Mouse (Mus musculus) neural tube, embryonic 13.5 days (tissue): ENCODE results near the gene Ebf1. TPM values are rescaled to one million over a fixed set of nuclear protein-coding genes. Genes with fewer than 3 reads are reported as not detected.

ENCODE experiments used
- ATAC-seq: fragments of 200-750 bp; cut with Nextera tagmentation; 2 replicates; pipeline ENCODE4 v1.8.0; 2017; ENCODE audit warnings: low read depth, mild to moderate bottlenecking, moderate TSS enrichment, moderate library complexity
- H3K27ac ChIP-seq: fragments of 300-500 bp; sonication (generic); replicated peaks from 2 replicates; pipeline ENCODE4 v1.5.1; 2015; ENCODE audit warnings: moderate library complexity, mild to moderate bottlenecking, inconsistent platforms
- H3K27me3 ChIP-seq: fragments of 300-500 bp; sonication (generic); 2 replicates; pipeline ENCODE4 v1.6.1; 2015; ENCODE audit warnings: mild to moderate bottlenecking, inconsistent platforms
- H3K36me3 ChIP-seq: fragments of 300-500 bp; sonication (generic); 2 replicates; pipeline ENCODE4 v1.6.1; 2015; ENCODE audit warnings: mild to moderate bottlenecking, inconsistent platforms
- H3K4me1 ChIP-seq: fragments of 300-500 bp; sonication (generic); replicated peaks from 2 replicates; pipeline ENCODE4 v1.6.1; 2015; ENCODE audit warnings: inconsistent platforms
- H3K4me2 ChIP-seq: fragments of 300-500 bp; sonication (generic); 2 replicates; pipeline ENCODE4 v1.6.1; 2015; ENCODE audit warnings: inconsistent platforms, mild to moderate bottlenecking, moderate library complexity
- H3K4me3 ChIP-seq: fragments of 300-500 bp; sonication (generic); 2 replicates; pipeline ENCODE4 v1.5.1; 2015; ENCODE audit warnings: mild to moderate bottlenecking, inconsistent platforms
- H3K9ac ChIP-seq: fragments of 300-500 bp; sonication (generic); 2 replicates; pipeline ENCODE4 v1.6.1; 2015; ENCODE audit warnings: moderate library complexity, mild to moderate bottlenecking, inconsistent platforms
- H3K9me3 ChIP-seq: fragments of 300-500 bp; sonication (generic); 2 replicates; pipeline ENCODE4 v1.6.1; 2016; ENCODE audit warnings: inconsistent platforms
- WGBS: fragments of 180-500 bp; shearing (Covaris S2); methylation state at CpG from one replicate; pipeline ENCODE4 v1.1.7; 2015; 5-methylcytosine and 5-hydroxymethylcytosine counted together
- polyA plus RNA-seq: library from polyadenylated mRNA; unstranded; fragments of >200 nt; fragmentation: Nextera tagmentation; extraction: Ambion mirVana; gene quantifications from 2 replicates; pipeline ENCODE4 v1.2.1, GENCODE M21; 2015

The Ebf1 gene
- polyA plus RNA-seq, 1 experiment from 2014 or later: 184 TPM

GRCm38 (mm10) chr11:44696539-44697201 is 79.6 kb downstream of the Ebf1 start:
- Histone ChIP-seq H3K27ac (peak overlapping the region; percentile 70), H3K9ac (peak overlapping the region; percentile 48), H3K27me3 (no peaks in the 10 kb centered on the region), H3K4me1 (peaks cover 59% of the 10 kb centered on the region), H3K4me2 (peak overlapping the region; percentile 46), H3K9me3 (no peaks in the 10 kb centered on the region), H3K36me3 (no peaks in the 10 kb centered on the region), H3K4me3 (peak overlapping the region; percentile 10; the same call in 1 of the 2 replicates)
- 7% methylated on average over 16 of the region's 16 CpGs for WGBS
- peak; percentile 66 for ATAC-seq

GRCm38 (mm10) chr11:44700181-44700580 is 83.1 kb downstream of the Ebf1 start:
- no peaks in the 10 kb centered on the region for H3K36me3 ChIP-seq
- peaks cover 54% of the 10 kb centered on the region for H3K4me1 ChIP-seq
- ATAC-seq: no peak
- no peak overlapping the region for H3K9ac ChIP-seq
- 49% methylated on average over 4 of the region's 4 CpGs for WGBS
- H3K27me3 ChIP-seq: no peaks in the 10 kb centered on the region
- H3K4me3 ChIP-seq: no peak overlapping the region
- H3K9me3 ChIP-seq: no peaks in the 10 kb centered on the region
- H3K4me2 ChIP-seq: no peak overlapping the region
- peak overlapping the region; percentile 46; the same call in 1 of the 2 replicates for H3K27ac ChIP-seq

GRCm38 (mm10) chr11:44701221-44701810 is 84.2 kb downstream of the Ebf1 start:
- Histone ChIP-seq H3K9ac (no peak overlapping the region), H3K27ac (peak overlapping the region; percentile 74), H3K4me1 (peaks cover 54% of the 10 kb centered on the region), H3K4me2 (no peak overlapping the region), H3K27me3 (no peaks in the 10 kb centered on the region), H3K4me3 (no peak overlapping the region), H3K9me3 (no peaks in the 10 kb centered on the region), H3K36me3 (no peaks in the 10 kb centered on the region)
- ATAC-seq: no peak
- WGBS: 43% methylated on average over 11 of the region's 11 CpGs

GRCm38 (mm10) chr11:44701864-44702263 is 84.7 kb downstream of the Ebf1 start:
- H3K27ac ChIP-seq: peak overlapping the region; percentile 74; the same call in 1 of the 2 replicates
- H3K9me3 ChIP-seq: no peaks in the 10 kb centered on the region
- 53% methylated on average over 1 of the region's 1 CpGs for whole genome bisulfite sequencing
- no peak overlapping the region for H3K4me3 ChIP-seq
- peaks cover 51% of the 10 kb centered on the region for H3K4me1 ChIP-seq
- H3K4me2 ChIP-seq: no peak overlapping the region
- no peak overlapping the region for H3K9ac ChIP-seq
- H3K27me3 ChIP-seq: no peaks in the 10 kb centered on the region
- no peak for ATAC-seq
- H3K36me3 ChIP-seq: no peaks in the 10 kb centered on the region

GRCm38 (mm10) chr11:44702716-44703486 is 85.8 kb downstream of the Ebf1 start:
- no peak overlapping the region for H3K27ac ChIP-seq
- peaks cover 48% of the 10 kb centered on the region for H3K4me1 ChIP-seq
- no peak overlapping the region for H3K9ac ChIP-seq
- H3K36me3 ChIP-seq: no peaks in the 10 kb centered on the region
- whole genome bisulfite sequencing: 87% methylated on average over 8 of the region's 8 CpGs
- H3K4me2 ChIP-seq: no peak overlapping the region
- no peak overlapping the region for H3K4me3 ChIP-seq
- H3K9me3 ChIP-seq: no peaks in the 10 kb centered on the region
- no peaks in the 10 kb centered on the region for H3K27me3 ChIP-seq
- ATAC-seq: no peak

GRCm38 (mm10) chr11:44703951-44704350 is 86.8 kb downstream of the Ebf1 start:
- 91% methylated on average over 5 of the region's 5 CpGs for WGBS
- ATAC-seq: no peak
- no peaks in the 10 kb centered on the region for H3K27me3 ChIP-seq
- H3K27ac ChIP-seq: no peak overlapping the region
- peaks cover 45% of the 10 kb centered on the region for H3K4me1 ChIP-seq
- H3K4me2 ChIP-seq: no peak overlapping the region
- no peaks in the 10 kb centered on the region for H3K9me3 ChIP-seq
- no peaks in the 10 kb centered on the region for H3K36me3 ChIP-seq
- no peak overlapping the region for H3K4me3 ChIP-seq
- H3K9ac ChIP-seq: no peak overlapping the region

- Histone ChIP-seq H3K9me3 (no peaks in the 10 kb centered on the region), H3K4me1 (peaks cover 31% of the 10 kb centered on the region), H3K4me3 (no peak overlapping the region), H3K27me3 (no peaks in the 10 kb centered on the region), H3K4me2 (no peak overlapping the region), H3K27ac (no peak overlapping the region), H3K36me3 (no peaks in the 10 kb centered on the region), H3K9ac (no peak overlapping the region)
- 83% methylated on average over 1 of the region's 1 CpGs for WGBS
- no peak for ATAC-seq
Observed at GRCm38 (mm10) chr11:44705811-44706210, 88.7 kb downstream of the Ebf1 start.

GRCm38 (mm10) chr11:44706386-44706785 is 89.3 kb downstream of the Ebf1 start:
- Histone ChIP-seq H3K36me3 (no peaks in the 10 kb centered on the region), H3K9me3 (no peaks in the 10 kb centered on the region), H3K4me3 (no peak overlapping the region), H3K4me2 (no peak overlapping the region), H3K4me1 (peaks cover 26% of the 10 kb centered on the region), H3K9ac (no peak overlapping the region), H3K27ac (no peak overlapping the region), H3K27me3 (no peaks in the 10 kb centered on the region)
- 82% methylated on average over 2 of the region's 2 CpGs for WGBS
- no peak for ATAC-seq

- peak overlapping the region; percentile 22; the same call in 1 of the 2 replicates for H3K9ac ChIP-seq
- H3K36me3 ChIP-seq: no peaks in the 10 kb centered on the region
- H3K27me3 ChIP-seq: no peaks in the 10 kb centered on the region
- H3K9me3 ChIP-seq: no peaks in the 10 kb centered on the region
- H3K4me3 ChIP-seq: no peak overlapping the region
- H3K27ac ChIP-seq: 0 out of 2 replicates have a peak overlapping the region, but pooled peaks have one; percentile 23
- H3K4me2 ChIP-seq: peak overlapping the region; percentile 26
- 0 out of 2 replicates have a peak, but pooled peaks have one; percentile 23 for ATAC-seq
- 14% methylated on average over 13 of the region's 13 CpGs for WGBS
- peaks cover 18% of the 10 kb centered on the region for H3K4me1 ChIP-seq
Observed at GRCm38 (mm10) chr11:44707381-44708289, 90.5 kb downstream of the Ebf1 start.

GRCm38 (mm10) chr11:44708290-44708685 is 91.2 kb downstream of the Ebf1 start:
- Histone ChIP-seq H3K4me2 (no peak overlapping the region), H3K36me3 (no peaks in the 10 kb centered on the region), H3K4me1 (peaks cover 22% of the 10 kb centered on the region), H3K9ac (no peak overlapping the region), H3K27ac (no peak overlapping the region), H3K9me3 (no peaks in the 10 kb centered on the region), H3K27me3 (no peaks in the 10 kb centered on the region), H3K4me3 (no peak overlapping the region)
- 82% methylated on average over 6 of the region's 6 CpGs for WGBS
- ATAC-seq: no peak

- ATAC-seq: no peak
- Histone ChIP-seq H3K4me3 (no peak overlapping the region), H3K4me2 (no peak overlapping the region), H3K9me3 (no peaks in the 10 kb centered on the region), H3K36me3 (no peaks in the 10 kb centered on the region), H3K27me3 (no peaks in the 10 kb centered on the region), H3K27ac (no peak overlapping the region), H3K4me1 (peaks cover 26% of the 10 kb centered on the region), H3K9ac (no peak overlapping the region)
Observed at GRCm38 (mm10) chr11:44709073-44709618, 92.0 kb downstream of the Ebf1 start.
